Mouse (Mus musculus) ovary, postnatal 10 days (tissue): Measurements from ENCODE around the gene Gm49378.
A peak's percentile ranks its signal among the peaks of the same experiment; 100 is the strongest.

ENCODE experiments used
- DNase-seq: peaks from one replicate; pipeline ENCODE4 v3.0.0; 2022; ENCODE audit warnings: low spot score

The Gm49378 gene

GRCm38 (mm10) chr14:55589771-55590448 is 47.8 kb downstream of the Gm49378 start:
- no peak for DNase-seq

GRCm38 (mm10) chr14:55589271-55589670 is 48.4 kb downstream of the Gm49378 start:
- DNase-seq = no peak

GRCm38 (mm10) chr14:55586149-55586548 is 51.5 kb downstream of the Gm49378 start:
- DNase-seq = no peak

DNA sequence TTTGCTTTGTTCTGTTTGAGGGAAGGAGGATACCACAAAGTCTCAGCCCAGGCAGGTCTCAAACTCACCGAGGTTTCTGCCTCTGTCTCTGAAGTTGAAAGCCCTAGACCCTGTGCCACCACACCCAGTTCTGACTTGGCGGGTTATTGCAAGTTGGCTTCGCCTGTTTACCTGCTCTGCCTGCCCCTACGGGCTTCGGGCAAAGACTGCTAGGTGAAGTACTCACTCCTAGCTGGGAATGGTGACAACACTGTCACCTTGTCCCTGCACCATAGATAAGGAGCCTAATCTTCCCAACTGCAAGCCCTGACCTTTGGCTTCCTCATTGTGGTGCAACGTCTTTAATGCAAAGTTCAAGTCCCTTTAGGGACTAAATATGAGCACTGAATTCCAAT is 52.1 kb downstream of the Gm49378 start:
- no peak for DNase-seq

DNA sequence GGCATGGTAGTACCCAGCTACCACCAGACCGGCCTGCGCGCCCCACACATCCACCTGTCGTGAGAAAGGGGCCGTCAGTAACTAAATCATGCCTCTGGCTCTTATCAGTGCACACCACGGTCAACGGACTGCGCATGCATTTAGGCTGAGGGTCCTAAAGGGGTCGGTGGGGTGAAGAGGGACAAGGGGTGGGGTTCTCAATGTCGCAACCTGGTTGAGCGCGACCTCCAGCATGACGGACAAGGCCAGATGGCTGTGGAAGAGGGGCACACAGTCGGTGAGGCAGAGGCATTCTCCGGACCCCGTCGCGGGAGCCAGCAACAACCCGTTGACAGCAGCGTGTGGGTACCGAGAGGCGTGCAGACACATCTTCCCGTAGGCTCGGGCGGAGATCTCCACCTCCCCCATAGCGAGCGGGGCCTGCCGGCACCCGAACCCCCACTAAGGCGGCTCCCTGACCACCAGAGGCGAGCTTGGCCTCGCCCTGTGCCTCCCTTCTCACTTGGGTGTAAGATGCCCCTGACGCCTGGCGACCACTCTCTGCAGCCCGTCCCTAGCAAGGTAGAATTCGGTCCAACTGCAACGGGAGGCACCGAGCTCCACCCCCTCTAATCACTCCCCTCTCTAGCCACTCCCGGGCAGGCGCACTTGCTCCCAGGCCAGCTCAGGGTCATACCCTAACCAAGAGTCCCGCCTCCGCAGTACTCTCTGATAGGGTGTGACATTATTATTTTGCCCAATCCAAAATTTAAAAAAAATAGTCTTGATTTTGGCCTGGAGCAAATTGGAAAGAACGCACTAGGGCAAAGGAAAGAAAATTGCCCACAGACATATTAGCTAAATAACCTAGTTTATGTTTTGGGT is 52.8 kb downstream of the Gm49378 start, which contains the start of gene Emc9:
TSS of gene Emc9 (minus strand) at position 601 of the 864 bp plus-strand sequence.
- peak; percentile 49 for DNase-seq

DNA sequence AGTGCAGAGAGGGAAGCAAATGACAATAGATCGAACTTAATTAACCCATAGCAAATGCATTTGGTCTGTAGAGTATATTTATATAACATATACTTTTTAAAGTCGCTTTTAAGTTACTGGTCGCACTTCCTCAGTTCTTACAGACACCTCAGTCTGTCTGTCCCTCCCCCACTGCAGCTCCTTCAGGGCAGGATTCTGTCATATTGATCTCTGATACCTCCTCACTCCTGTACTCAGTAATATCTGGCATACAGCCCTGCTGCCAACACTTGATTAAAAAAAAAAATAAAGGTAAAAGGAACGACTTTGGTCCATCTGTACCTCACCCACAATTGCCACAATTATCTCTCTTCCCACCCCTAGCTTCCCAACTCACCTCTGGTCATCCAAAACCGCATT is 53.4 kb downstream of the Gm49378 start:
- no peak for DNase-seq

- DNase-seq = no peak
Measured at GRCm38 (mm10) chr14:55581981-55582681, 55.6 kb downstream of the Gm49378 start.

DNA sequence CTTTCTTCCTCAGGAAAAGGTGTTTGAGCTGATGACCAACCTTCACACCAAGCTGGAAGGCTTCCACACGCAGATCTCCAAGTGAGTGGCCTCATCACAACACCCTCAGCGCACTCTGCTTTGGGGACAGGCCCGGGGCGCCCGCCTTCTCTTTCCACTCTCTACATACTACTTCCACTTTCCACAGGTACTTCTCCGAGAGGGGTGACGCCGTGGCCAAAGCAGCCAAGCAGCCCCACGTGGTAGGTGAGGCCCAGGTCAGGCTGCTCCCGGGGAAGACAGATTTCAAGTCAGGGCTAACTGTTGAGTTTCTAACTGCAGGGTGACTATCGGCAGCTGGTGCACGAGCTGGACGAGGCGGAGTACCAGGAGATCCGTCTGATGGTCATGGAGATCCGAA is 57.0 kb downstream of the Gm49378 start:
- no peak for DNase-seq

- DNase-seq = no peak
Measured at GRCm38 (mm10) chr14:55579511-55580496, 57.9 kb downstream of the Gm49378 start.
